Mouse (Mus musculus): Measurements from ENCODE around the gene Stard7.
"Not testable (repeated sequence)": the region's sequence is repeated elsewhere in the genome, so short reads cannot be mapped to it uniquely, and the experiment has no call there.

Stard7 gene

GRCm38 (mm10) chr2:127275551-127276320 lies 5.7 kb downstream of the Stard7 start:
- DNase-seq = no peak

DNA sequence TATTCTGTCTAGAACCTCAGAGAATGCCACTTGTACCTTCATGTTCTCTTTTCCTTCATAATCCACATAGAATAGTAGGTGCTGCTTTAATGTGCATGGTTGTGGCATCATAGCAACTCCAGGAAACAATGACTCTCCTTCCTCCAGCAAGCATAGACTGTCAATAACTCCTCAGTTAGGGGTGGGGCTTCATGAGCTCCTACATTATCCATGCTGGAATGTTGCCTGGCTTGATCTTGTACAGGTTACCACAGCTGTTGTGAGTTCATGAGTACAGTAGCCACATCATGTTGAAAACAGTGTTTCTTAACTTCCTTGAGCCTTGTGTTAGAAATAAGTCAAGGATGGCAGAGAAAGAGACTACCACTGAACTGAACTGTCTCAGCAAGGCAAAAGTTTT lies 8.1 kb downstream of the Stard7 start:
- DNase-seq = no peak

- no peak for DNase-seq
These were observed 22.2 kb downstream of the Stard7 start for GRCm38 (mm10) chr2:127292250-127292649.

DNA sequence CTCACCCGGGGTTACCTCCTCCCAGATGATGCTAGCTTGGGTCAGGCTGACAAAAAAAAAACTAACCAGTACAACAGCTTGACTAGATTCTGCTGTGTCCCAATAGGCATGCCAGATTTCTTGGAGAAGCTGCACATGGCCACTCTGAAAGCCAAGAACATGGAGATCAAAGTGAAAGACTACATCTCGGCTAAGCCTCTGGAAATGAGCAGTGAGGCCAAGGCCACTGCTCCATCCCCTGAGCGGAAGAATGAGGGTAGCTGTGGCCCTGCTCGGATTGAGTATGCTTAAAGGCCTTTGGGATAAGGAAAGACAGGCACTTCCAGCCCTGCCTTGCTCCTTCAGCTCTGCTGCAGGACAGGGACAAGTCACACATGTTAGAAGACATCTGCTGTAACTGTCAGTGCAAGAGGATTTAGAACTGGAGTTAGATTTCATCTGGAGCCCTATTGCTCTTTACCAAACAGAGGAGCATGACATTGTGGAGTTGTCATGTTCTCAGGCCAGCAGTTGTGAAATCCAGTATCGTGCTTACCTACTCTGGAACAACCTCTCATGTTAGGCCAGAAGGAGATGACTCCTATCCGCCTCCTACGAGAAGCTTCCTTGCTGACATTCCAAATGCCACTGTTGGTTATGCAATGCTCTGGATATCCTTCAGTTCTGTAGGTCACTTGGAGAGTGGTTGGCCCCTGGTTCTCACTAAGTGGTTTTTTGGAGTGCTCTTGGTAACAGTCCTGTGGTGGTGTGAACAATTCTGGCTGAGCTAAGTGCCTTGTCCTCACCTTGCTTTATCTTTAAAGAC lies 27.2 kb downstream of the Stard7 start:
- no peak for DNase-seq

DNA sequence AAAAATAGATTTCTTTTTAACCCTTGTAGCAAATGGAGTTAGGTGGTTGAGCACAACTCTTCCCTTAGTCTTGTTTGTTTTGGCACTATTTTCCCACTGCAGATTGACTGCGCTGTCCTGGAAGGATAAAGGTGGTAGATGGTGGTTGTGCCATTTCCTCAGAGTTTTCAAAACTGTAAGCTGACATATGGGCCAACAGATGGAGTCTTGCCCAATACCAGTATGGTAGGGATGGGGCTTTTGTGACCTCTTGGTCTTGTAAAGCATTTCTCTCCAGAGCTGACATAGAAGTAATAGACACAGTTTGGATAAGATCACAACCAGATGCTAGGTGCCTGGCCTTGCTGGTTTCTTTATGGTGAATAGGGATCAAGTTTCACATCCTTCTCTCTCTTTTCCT lies 28.0 kb downstream of the Stard7 start:
- DNase-seq = no peak

DNA sequence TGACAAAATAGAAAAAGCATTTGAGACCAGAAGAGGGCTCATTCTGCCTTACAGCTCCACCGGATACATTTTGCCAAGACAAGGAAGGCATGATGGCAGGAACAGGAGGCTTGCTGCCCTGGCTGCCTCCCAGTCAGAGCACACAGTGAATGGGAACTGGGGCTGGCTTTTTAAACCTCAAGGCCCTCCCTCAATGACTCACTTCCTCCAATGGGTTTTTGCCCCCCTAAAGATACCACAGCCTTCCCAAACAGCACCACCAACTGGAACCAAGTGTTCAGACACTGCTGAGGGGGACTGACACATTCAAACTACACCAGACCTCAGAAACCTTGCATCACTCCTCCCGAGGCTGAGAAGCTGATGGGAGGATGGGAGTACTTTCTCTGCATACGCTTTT lies 30.7 kb downstream of the Stard7 start:
- no peak for DNase-seq

DNA sequence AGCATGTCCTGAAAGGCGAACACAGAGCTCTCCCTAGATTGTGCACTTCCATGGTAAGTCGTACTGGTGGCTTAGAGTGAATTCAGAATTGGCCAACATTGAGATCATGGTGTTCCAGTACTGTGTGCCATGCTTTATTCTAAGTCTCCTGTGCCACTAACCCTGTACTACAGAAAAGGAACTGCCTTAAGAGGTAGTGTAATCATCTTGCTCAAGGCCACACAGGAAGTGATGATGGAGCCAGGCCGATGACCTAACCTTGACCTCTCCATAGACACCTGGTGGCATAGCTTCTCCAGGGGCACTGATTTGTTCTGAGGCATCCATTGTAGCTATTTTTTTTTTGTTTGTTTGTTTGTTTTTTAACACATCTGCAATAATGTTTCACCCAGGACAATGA lies 31.9 kb downstream of the Stard7 start:
- DNase-seq = no peak

GRCm38 (mm10) chr2:127304192-127304591 lies 34.2 kb downstream of the Stard7 start:
- not testable (repeated sequence) for DNase-seq

DNA sequence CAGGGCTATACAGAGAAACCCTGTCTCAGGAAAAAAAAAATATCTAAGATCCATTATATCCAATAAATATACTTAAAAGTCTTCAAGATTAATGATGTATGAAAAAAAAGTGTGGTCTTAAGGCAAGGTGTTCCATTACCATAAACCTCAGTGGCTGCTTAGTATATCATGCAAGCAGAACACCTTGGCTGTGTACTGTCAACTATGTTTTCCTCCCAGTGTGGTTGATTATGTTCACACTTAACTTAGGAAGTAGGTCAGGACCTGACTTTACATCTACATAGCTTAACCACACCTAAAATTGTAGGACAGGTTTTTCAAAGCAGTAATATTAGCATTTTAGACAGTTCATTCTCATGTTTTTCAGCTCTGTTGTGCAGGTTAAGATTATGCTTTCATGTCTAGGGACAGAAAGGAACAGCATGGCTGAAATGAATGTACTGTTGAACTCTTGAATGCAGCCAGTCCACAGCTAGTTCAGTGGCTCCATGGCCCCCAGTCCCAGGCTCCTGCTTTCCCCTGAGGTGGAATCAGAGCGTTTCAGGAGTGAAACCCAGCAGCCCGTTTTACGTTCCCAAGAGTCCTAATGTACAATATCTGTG lies 34.7 kb downstream of the Stard7 start:
- DNase-seq = no peak

GRCm38 (mm10) chr2:127306123-127306522 lies 36.1 kb downstream of the Stard7 start:
- no peak for DNase-seq

GRCm38 (mm10) chr2:127307179-127307578 lies 37.2 kb downstream of the Stard7 start:
- DNase-seq = no peak

DNA sequence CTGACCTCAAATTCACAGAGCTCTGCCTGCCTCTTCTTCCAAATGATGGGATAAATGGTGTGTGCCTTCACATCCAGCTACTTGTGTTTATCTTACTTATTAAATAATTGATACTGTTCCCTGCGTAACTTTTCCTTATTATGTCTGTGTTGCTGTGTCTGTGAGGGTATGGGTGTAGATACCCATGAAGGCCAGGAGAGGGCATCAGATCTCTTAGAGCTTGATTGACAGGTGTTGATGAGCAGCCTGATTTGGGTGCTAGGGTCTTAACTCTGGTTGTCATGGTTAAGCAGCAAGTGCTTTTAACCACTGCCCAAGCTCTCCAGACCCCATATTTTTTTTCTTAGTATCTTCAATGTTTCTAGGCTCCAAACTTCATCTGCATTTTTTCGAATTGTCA lies 38.6 kb downstream of the Stard7 start:
- peak; percentile 53 for DNase-seq

- DNase-seq = no peak
These were observed 40.2 kb downstream of the Stard7 start for GRCm38 (mm10) chr2:127310246-127310645.

DNA sequence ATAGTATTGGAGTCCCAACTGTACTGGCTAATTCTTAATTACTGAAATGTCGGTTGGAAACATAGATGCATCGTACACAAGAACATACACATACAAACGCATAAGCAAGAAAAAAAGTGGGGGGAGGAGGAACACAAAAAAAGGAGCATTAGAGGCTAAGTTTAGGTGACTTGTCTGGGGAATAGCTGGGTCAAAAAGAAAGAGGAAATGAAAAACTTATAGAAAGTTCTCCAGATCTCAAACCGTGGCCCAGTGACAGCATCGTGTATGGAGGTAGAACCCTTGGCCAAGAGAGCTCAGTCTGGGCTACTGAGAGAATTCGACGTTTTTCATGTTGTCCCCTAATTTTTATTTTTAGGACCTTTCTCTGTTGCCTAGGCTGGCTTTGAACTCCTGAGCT lies 40.7 kb downstream of the Stard7 start:
- no peak for DNase-seq

DNA sequence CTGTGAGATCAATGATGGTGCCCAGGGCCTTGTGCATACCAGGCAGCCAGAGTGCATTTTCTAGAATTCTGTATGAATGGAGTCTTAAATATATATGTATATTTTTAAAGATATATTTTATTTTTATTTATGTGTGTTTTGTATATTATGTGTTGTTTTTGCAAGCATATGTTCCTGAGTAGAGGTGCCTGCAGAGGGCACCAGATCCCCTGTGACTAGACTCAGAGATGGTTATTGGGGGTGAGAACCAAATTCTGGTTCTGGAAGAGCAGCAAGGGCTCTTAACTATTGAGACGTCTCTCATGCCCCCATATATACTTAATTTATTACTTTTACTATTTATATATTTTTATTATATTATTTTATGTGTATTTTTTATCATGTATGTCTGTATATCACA lies 41.2 kb downstream of the Stard7 start:
- DNase-seq = peak; percentile 54

DNA sequence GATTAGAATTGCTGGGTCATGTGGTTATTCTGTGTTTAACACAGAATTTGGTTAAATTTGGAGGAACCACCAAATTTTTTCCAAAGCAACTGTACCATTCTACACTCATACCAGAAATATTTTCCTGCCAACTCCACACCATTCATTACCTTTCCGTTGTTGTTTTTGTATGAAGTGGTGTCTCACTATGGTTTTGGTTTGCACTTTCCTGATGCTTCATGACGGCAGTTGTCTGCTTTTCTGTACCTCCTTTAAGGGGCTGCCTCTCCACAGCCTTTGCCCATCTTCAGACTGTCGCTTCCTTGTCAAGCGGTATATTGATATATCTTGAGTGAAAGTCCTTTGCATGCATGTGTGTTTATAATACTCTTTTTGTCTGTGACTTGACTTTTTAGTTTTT lies 42.8 kb downstream of the Stard7 start:
- DNase-seq = no peak

DNA sequence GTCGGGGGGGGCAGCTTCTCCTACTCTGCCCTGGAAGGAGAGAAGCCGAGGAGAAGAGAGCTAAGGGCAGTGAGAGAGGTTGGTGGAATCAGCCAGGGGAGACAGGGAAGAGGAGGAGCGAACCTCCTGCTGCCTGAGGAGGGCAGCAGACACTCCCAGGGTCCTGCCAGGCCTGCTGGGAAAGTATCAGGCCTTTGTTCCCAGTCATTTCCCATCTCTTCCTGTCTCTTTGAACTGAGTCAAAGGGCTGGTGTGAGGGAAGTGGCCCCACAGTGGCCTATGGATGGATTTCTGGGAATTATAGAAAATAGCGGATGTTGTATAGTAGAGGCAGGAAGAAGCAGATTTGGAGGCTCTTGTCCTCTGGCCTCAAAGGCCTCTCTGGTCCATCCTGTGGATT lies 43.9 kb downstream of the Stard7 start:
- DNase-seq = peak; percentile 47

DNA sequence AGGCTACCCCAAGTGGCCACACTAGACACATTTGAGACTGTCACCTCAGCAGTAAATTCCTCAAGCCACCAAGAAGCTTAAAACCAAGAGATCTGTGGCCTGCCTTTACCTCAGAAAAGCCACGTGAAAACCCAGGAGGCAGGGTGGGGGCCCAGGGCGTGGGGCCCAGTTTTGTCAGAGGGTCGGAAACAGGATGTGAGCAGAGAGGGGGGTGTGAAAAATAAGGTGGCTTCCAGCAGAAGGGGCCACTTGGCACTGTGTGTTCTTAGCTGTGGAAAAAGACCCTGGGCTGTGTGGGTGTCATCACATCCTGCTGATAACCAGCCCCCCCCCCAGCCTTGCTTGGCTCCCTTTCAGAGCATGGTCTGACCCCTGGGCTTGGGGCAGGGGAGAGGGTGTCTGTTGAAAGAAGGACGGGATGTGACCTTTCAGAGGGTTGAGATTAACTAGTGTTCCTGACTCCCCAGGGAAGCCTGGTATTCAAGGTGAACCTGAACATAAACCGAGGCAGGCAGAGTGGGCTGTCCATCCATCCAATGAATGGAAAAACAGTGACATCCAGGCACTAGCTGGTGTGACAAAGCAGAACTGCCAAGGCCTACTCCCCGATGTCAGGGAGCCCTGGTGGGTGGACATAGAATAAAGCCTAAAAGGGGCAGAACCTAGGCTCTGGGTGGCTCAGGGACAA lies 44.6 kb downstream of the Stard7 start:
- peak; percentile 91 for DNase-seq

- DNase-seq = no peak
These were observed 45.1 kb downstream of the Stard7 start for GRCm38 (mm10) chr2:127315155-127315470.

GRCm38 (mm10) chr2:127316431-127316830 lies 46.4 kb downstream of the Stard7 start:
- no peak for DNase-seq

DNA sequence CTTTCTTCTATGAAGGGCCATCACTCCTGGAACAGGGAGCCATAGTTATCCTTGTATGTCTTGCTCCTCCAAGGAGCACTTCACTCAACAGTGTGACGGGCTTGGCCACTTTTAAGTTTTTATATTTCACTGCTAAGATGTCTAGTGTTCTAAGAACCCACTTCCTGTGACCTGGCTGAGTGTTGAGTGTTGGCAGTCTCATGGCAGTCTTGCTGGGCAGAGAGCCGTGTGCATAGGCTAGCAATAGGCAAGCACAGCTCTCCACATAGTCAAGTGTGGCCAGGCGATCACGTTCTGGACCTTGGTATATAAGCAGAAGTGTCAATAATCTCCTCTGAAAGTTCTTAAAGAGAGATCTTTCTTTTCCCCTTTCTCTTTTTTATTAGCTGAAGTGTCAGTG lies 48.1 kb downstream of the Stard7 start:
- peak; percentile 59 for DNase-seq

GRCm38 (mm10) chr2:127319071-127319470 lies 49.1 kb downstream of the Stard7 start:
- peak; percentile 43 for DNase-seq

DNA sequence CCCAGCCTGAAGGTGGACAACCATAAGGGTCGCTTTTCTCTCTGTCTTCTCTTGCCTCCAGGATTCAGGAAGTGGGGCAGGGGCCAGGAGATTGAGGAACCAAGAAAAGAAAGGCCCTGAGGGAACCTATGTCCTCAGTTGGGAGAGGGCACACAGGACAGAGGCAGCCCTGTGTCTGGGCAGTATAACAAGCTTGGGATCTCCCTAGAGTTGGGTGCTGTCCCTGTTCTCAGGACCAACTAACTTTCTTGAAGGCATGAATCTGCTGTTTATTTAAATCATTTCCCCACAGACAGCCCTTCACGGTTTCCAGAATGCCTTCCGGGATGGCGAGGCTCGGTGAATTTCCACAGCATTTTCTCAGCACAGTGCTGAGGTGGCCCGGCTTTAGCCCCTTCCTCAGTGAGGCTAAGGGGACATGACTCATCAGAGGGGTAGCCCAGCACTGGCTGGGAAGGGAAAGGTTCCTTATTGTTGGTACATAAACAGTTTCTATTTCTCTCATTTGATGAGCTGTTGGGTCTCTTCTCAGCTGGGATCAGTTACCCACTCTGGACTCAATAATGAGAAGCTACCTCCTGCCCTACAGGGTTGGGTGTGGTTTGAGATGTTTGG lies 52.8 kb downstream of the Stard7 start:
- DNase-seq = no peak
